ENCODE assay signal across 8 mouse cellular contexts in genomic region chr2:151743845-151744244, GRCm38 (mm10). TPM values are rescaled to one million over a fixed set of nuclear protein-coding genes. Genes with fewer than 3 reads are reported as not detected.
DNase-seq lines count a peak whose midpoint lies in the region; ATAC-seq and TF ChIP-seq lines count a peak whose summit lies in the region.

Gene Psmf1, minus strand, starts transcription at chr2:151744186.

- H3K4me2 ChIP-seq in forebrain, embryonic 15.5 days (replicated peaks): no peak within 1 kb of the TSS
- no peak within 1 kb of the TSS for H3K4me2 ChIP-seq in stomach, embryonic 16.5 days (ENCODE audit: low read depth, low read length)

- POLR2A ChIA-PET in Patski (lab: Charles Lee): no interaction called here

- H3K4me3 ChIP-seq in ES-Bruce4 (ENCODE audit: low read depth, low read length): no peak within 1 kb of the TSS
- no peak within 1 kb of the TSS for H3K4me3 ChIP-seq in forebrain, embryonic 15.5 days
- H3K4me3 ChIP-seq in hindbrain, embryonic 10.5 days: no peak within 1 kb of the TSS
- H3K4me3 ChIP-seq in stomach, embryonic 16.5 days (replicated peaks; ENCODE audit: low read length): no peak within 1 kb of the TSS

- no peak for ATAC-seq in Patski
- no peak for ATAC-seq in forebrain, embryonic 15.5 days (replicated peaks)
- no peak for ATAC-seq in stomach, embryonic 16.5 days (ENCODE audit: insufficient read depth, low FRiP score)

- H3K9ac ChIP-seq in ES-Bruce4 (ENCODE audit: low read depth, poor library complexity, severe bottlenecking): no peak within 1 kb of the TSS
- no peak within 1 kb of the TSS for H3K9ac ChIP-seq in forebrain, embryonic 15.5 days (replicated peaks)
- H3K9ac ChIP-seq in stomach, embryonic 16.5 days (ENCODE audit: low read length): no peak within 1 kb of the TSS

- peaks cover 1% of the 10 kb centered on the region for H3K4me1 ChIP-seq in ES-Bruce4 (ENCODE audit: control insufficient read depth, insufficient read depth, low read length)
- peaks cover 28% of the 10 kb centered on the region for H3K4me1 ChIP-seq in forebrain, embryonic 15.5 days
- peaks cover 36% of the 10 kb centered on the region for H3K4me1 ChIP-seq in hindbrain, embryonic 10.5 days (replicated peaks)
- peaks cover 14% of the 10 kb centered on the region for H3K4me1 ChIP-seq in stomach, embryonic 16.5 days (ENCODE audit: control insufficient read depth, insufficient read depth, low read length)

- in situ Hi-C loops in Patski (cut with MboI; ENCODE audit: low pct_unique_long_range_greater_than_20kb): no loop called here

- TF ChIP-seq POLR2A in ES-Bruce4 (IDR thresholded peaks at IDR 0.05; ENCODE audit: insufficient read depth, low read length): no peak

- no peaks in the 10 kb centered on the region for H3K9me3 ChIP-seq in ES-Bruce4 (replicated peaks; ENCODE audit: control insufficient read depth, insufficient read depth, low read length, poor library complexity, severe bottlenecking)
- no peaks in the 10 kb centered on the region for H3K9me3 ChIP-seq in forebrain, embryonic 15.5 days
- H3K9me3 ChIP-seq in hindbrain, embryonic 10.5 days: no peaks in the 10 kb centered on the region
- no peaks in the 10 kb centered on the region for H3K9me3 ChIP-seq in stomach, embryonic 16.5 days (replicated peaks; ENCODE audit: control insufficient read depth, low read length)

- CTCF ChIA-PET in Patski (lab: Charles Lee): interaction anchor here (1.1 kb wide), 1 partner anchor 41 kb away, joined by 3 read pairs; no protein-coding TSS in a partner anchor

- H3K27me3 ChIP-seq in ES-Bruce4 (ENCODE audit: control insufficient read depth, insufficient read depth, low read length, poor library complexity, severe bottlenecking): no peaks in the 10 kb centered on the region
- H3K27me3 ChIP-seq in Patski: peaks cover 13% of the 10 kb centered on the region
- H3K27me3 ChIP-seq in forebrain, embryonic 15.5 days: peaks cover 4% of the 10 kb centered on the region; the same call in 1 of the 2 replicates
- H3K27me3 ChIP-seq in hindbrain, embryonic 10.5 days (ENCODE audit: insufficient read depth, poor library complexity, severe bottlenecking): peaks cover 20% of the 10 kb centered on the region; the same call in 1 of the 2 replicates
- H3K27me3 ChIP-seq in stomach, embryonic 16.5 days (ENCODE audit: control insufficient read depth, insufficient read depth, low read length): no peaks in the 10 kb centered on the region

- H3K36me3 ChIP-seq in ES-Bruce4 (ENCODE audit: control insufficient read depth, insufficient read depth, low read length, poor library complexity, severe bottlenecking): no peaks in the 10 kb centered on the region
- no peaks in the 10 kb centered on the region for H3K36me3 ChIP-seq in forebrain, embryonic 15.5 days
- H3K36me3 ChIP-seq in hindbrain, embryonic 10.5 days: no peaks in the 10 kb centered on the region
- no peaks in the 10 kb centered on the region for H3K36me3 ChIP-seq in stomach, embryonic 16.5 days (ENCODE audit: control insufficient read depth, insufficient read depth, low read length)

- DNase-seq in Patski (ENCODE audit: low read depth, low spot score) (no peak), liver (peak; percentile 13)
- DNase-seq in hindbrain, embryonic 10.5 days (ENCODE audit: low spot score): no peak
- DNase-seq in kidney, adult 9 months: no peak
- DNase-seq in cerebellum, adult 8-10 months: no peak

- TF ChIP-seq CTCF in ES-Bruce4 (IDR thresholded peaks at IDR 0.05; ENCODE audit: low read depth, low read length) (no peak), Patski (IDR thresholded peaks at IDR 0.05) (no peak)

- no peak within 1 kb of the TSS for H3K27ac ChIP-seq in ES-Bruce4 (ENCODE audit: insufficient read depth, low read length)
- H3K27ac ChIP-seq in forebrain, embryonic 15.5 days (replicated peaks): no peak within 1 kb of the TSS
- no peak within 1 kb of the TSS for H3K27ac ChIP-seq in hindbrain, embryonic 10.5 days
- no peak within 1 kb of the TSS for H3K27ac ChIP-seq in stomach, embryonic 16.5 days (ENCODE audit: low read length)

- TF ChIP-seq EP300 in ES-Bruce4 (IDR thresholded peaks at IDR 0.05; ENCODE audit: insufficient read depth, low read depth, low read length): no peak

RNA-seq across cellular contexts. Expression of gene Psmf1, which starts in this region (rescaled TPM):
- polyA plus RNA-seq in ES-Bruce4 (2011; ENCODE audit: insufficient read depth, insufficient read length, low read depth, missing spikeins) (34.1 and 38.5 TPM in 2 replicates), Patski (2021) (35.1 TPM)
- polyA plus RNA-seq in forebrain, embryonic 15.5 days (2015; fragmentation: Nextera tagmentation; extraction: Ambion mirVana): 51.5 and 55.1 TPM in 2 replicates
- 51.0 and 53.2 TPM in 2 replicates for polyA plus RNA-seq in hindbrain, embryonic 10.5 days (2016; fragmentation: Nextera tagmentation; extraction: Ambion mirVana)
- 41.4 and 42.0 TPM in 2 replicates for polyA plus RNA-seq in stomach, embryonic 16.5 days (2015; fragmentation: Nextera tagmentation; extraction: Ambion mirVana)
